Mouse (Mus musculus) heart, adult 2 months (tissue): Measurements from ENCODE around the gene Dbndd2.

Source experiments
- CTCF ChIP-seq: fragments of 200-600 bp; IDR thresholded peaks from 2 replicates; pipeline ENCODE4 v1.8.1; 2022; ENCODE audit warnings: antibody characterized with exemption, mild to moderate bottlenecking, moderate library complexity
- POLR2A ChIP-seq: fragments of 200-500 bp; IDR thresholded peaks from 2 replicates; pipeline ENCODE4 v1.6.1; 2011; ENCODE audit warnings: mild to moderate bottlenecking, low read depth, low read length, control low read depth; ENCODE audit not compliant: insufficient read depth

GRCm38 (mm10) chr2:164515897-164516296, 30.0 kb downstream of the Dbndd2 start:
- no peak for TF ChIP-seq CTCF
- no peak for TF ChIP-seq POLR2A
